Mouse (Mus musculus) adrenal gland, postnatal 14 days (tissue): ENCODE results near the gene Foxo4. TPM values are rescaled to one million over a fixed set of nuclear protein-coding genes. Genes with fewer than 3 reads are reported as not detected.
A peak's percentile ranks its signal among the peaks of the same experiment; 100 is the strongest.

Experiments
- DNase-seq: peaks from one replicate; pipeline ENCODE4 v3.0.0; 2021; ENCODE audit warnings: mixed read lengths
- total RNA-seq: library from RNA; stranded (reverse); gene quantifications from 2 replicates; pipeline ENCODE4 v1.2.3, GENCODE M21; 2021

Gene Foxo4
- total RNA-seq, 1 experiment from 2014 or later = 36.0 TPM

- no peak for DNase-seq
These were observed 35.8 kb downstream of the Foxo4 start for GRCm38 (mm10) chrX:101290111-101290510.

- peak; percentile 55 for DNase-seq
These were observed 44.7 kb downstream of the Foxo4 start, which contains the start of gene Nlgn3 for GRCm38 (mm10) chrX:101299055-101299454. Nlgn3 (plus strand) TSS chrX:101299168.

GRCm38 (mm10) chrX:101299473-101300426, 45.4 kb downstream of the Foxo4 start:
- peak; percentile 11 for DNase-seq

- DNase-seq = peak; percentile 45
These were observed 46.2 kb downstream of the Foxo4 start for GRCm38 (mm10) chrX:101300427-101301030.

- no peak for DNase-seq
These were observed 47.3 kb downstream of the Foxo4 start for GRCm38 (mm10) chrX:101301654-101302053.

- DNase-seq = no peak
These were observed 50.3 kb downstream of the Foxo4 start for GRCm38 (mm10) chrX:101304646-101305045.

- no peak for DNase-seq
These were observed 55.0 kb downstream of the Foxo4 start for GRCm38 (mm10) chrX:101309299-101309698.

Other genes with a start within 250 kb of the Foxo4 start
- gene Tex11, start 194.9 kb upstream of the Foxo4 start, total RNA-seq = not detected in 2 replicates
- gene Slc7a3, start 168.5 kb upstream of the Foxo4 start, total RNA-seq = 0.48 and 0.64 TPM in 2 replicates
- gene Snx12, start 32.0 kb upstream of the Foxo4 start, total RNA-seq = 41.6 and 44.9 TPM in 2 replicates
- 1.1 TPM in 1 of 2 replicates, not detected in the other for gene Gm614, start 9.5 kb downstream of the Foxo4 start, total RNA-seq
- 11.7 and 37.9 TPM in 2 replicates for gene Il2rg, start 13.7 kb downstream of the Foxo4 start, total RNA-seq
- gene Gm20489, start 14.5 kb downstream of the Foxo4 start, total RNA-seq = not detected in 2 replicates
- gene Med12, start 19.5 kb downstream of the Foxo4 start, total RNA-seq = 41.4 and 56.3 TPM in 2 replicates
- gene Nlgn3, start 44.6 kb downstream of the Foxo4 start, total RNA-seq = 10.6 and 15.0 TPM in 2 replicates
- gene Gjb1, start 121.8 kb downstream of the Foxo4 start, total RNA-seq = 2.7 and 72.8 TPM in 2 replicates
- gene Zmym3, start 166.3 kb downstream of the Foxo4 start, total RNA-seq = 63.6 and 69.8 TPM in 2 replicates
- 218 and 232 TPM in 2 replicates for gene Nono, start 174.8 kb downstream of the Foxo4 start, total RNA-seq
- gene Itgb1bp2, start 194.6 kb downstream of the Foxo4 start, total RNA-seq = 0.41 and 1.0 TPM in 2 replicates